Mouse (Mus musculus) cerebellum, postnatal 36 days (tissue): ENCODE data around the gene Nos3.

Source experiments
- DNase-seq, 2 experiments: peaks; one replicate each; pipeline ENCODE4 v3.0.0; 2021 to 2022; ENCODE audit warnings: mixed read lengths in 2 of 2

Nos3 gene

GRCm38 (mm10) chr5:24344477-24345051 is 20.0 kb upstream of the Nos3 start:
- DNase-seq, result no peak

DNA sequence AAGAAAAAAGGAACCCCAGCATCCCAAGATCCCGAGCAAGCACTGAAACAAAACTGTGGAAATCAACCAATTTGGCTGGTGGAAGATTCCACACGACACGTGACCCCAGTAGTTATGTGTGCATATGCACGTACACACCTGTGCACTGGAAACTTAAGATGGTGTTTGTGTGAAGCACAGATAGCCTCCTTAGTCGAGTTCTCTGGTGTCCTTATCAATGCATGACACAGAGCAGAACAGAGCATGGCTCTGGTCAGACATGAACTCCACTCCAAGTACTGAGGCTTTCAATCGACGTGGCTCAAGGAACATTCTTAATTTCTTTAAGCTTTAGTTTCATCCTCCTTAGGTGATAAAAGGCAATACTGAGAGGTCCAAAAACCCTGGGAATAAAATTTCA is 18.3 kb upstream of the Nos3 start:
- no peak for DNase-seq

DNA sequence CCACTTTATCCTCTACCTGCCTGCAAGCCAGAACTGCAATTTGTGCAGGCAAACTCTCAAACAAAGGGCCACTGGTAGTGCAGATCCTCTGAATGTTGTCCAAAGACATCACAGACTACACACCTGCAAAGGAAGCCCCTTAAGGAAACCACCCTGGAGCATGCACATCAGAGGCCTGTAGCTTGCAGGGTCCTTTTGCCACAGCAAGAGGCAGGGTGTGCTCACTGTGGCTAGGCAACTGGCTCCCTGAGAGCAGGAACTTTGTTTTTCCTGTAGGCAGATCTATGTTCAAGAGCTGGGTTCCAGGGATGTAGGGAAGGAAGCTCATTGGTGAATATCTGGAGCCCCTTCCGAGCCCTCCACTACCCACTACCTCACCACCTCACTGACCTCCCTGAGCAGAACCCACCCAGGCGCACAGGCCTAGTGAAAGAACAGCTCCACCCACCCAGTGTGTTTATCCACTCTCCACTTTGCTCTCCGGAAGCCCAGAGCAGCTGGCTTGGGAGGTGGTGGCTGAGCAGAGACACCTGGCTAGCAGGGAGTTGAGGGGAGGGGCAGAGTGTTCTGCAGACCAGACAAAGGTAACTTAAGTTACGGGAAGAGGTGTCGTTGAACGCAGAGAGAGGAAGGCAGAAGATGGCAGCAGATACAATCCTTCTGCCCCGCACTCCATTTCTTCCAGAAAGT is 17.3 kb upstream of the Nos3 start:
- no peak for DNase-seq

- peak; percentile 66 to 71 for DNase-seq
Measured at GRCm38 (mm10) chr5:24348128-24348527, 16.5 kb upstream of the Nos3 start.

- peak in 1 of 2 experiments; percentile 32 for DNase-seq
Measured at GRCm38 (mm10) chr5:24348546-24348945, 16.1 kb upstream of the Nos3 start.

GRCm38 (mm10) chr5:24350073-24350472 is 14.5 kb upstream of the Nos3 start:
- no peak for DNase-seq

DNA sequence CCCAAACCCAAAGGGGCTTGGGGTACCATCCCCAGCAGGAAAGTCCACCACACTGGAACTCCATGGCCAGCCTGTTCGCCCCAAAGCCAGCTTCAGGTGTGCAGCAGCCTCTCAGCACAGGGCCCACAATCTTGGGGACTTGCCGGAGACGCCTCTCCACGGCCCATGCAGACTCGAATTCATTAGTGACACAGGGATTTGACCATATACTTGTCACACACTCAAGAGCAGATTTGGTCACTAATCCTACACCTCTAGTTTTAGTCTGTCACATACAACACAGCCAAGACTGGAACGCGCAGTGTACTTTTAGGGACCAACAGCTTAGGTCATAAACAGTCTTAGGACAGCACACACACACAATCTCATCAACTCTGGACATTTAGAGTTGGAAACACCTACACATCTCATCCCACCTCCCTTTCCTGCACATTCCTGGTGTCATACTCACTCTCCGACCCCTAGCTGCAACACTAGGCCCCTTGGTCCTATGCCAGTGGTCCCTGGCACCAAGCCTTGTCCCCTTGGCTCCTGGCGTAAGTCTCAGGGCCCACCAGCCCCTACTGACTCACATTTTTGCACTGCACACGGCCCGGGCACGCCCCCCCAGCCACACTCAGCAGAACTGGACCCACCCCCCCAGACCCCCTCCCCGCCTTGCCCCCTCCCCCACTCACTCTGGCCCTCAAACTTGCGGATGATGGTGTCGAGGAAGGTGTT is 13.9 kb upstream of the Nos3 start:
- DNase-seq, result peak in 1 of 2 experiments; percentile 36

DNA sequence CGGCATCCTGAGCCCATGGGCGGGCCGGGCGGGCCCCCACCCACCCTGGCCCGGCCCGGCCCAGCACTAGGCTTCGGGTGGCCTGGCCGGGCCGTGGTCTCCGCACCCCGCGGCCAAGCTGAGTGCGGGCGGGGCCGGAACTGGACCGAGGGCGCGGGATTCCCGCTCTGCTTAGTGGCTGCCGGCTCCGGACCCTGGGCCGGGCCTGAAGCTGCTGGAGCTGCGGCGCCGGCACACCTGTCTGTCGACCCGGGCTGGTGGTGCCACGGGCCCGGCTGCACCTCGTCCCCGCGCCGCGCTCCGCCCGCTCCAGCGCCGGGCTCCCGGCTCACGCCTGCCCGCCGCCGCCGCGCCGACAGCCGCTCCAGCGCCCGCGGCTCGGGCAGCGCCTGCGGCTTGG is 13.3 kb upstream of the Nos3 start, which contains the start of gene Kcnh2:
Gene Kcnh2, minus strand, starts transcription at position 327 of the 400 bp plus-strand sequence.
- no peak for DNase-seq

- DNase-seq, result peak; percentile 82 to 91
Measured at GRCm38 (mm10) chr5:24351701-24352171, 12.9 kb upstream of the Nos3 start.

DNA sequence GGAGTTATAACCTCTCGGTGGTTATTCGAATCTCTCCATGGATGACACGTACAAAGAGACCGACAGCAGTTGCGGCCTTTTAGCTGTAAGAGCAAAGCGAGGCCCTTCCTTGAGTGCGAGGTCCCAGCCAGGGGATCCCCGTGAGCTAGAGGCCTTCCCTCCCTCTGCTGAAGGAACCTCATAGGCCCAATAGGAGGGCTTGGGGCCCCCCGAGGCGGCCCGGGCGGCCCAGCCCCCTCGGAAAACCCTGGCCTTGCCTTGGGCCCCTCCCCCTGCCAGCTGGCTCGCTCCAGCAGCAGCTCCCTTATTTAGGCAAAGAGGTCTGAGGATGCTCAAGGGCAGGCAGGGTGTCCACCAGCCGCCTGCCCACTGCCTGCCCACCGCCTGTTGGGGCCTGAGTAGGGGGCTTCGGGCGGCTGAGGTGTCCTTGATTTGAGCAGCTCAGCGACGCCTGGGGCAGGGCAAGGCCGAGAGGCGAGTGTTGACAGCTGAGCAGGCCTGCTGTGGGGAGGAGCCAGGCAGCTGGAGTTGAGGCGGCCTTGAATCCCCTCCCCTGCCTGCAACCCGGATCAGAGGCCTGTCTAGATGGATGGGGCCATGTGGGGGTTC is 12.3 kb upstream of the Nos3 start:
- peak; percentile 15 to 26 for DNase-seq

DNA sequence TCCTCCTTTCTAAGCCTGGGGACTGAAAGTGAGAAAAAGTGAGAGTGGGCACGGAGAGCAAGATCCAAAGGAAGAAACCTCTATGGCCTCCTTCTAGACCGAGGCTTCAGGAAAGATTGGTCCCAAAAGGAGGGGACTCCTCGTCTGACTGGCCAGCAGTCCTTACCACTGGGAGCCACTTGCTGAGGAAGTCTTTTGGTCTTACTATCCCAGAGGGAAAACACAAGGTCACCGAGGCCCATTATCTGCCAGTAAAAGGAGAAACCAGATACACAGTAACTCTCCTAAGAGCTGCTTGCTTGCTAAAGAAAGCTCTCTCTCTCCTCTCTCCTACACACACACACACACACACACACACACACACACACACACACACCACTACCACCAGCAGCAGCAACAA is 11.3 kb upstream of the Nos3 start:
- DNase-seq, result no peak

GRCm38 (mm10) chr5:24356764-24357163 is 7.8 kb upstream of the Nos3 start:
- DNase-seq, result no peak

GRCm38 (mm10) chr5:24357461-24357860 is 7.1 kb upstream of the Nos3 start:
- no peak for DNase-seq

- DNase-seq, result peak; percentile 79 to 92
Measured at GRCm38 (mm10) chr5:24360792-24361454, 3.7 kb upstream of the Nos3 start.

GRCm38 (mm10) chr5:24363467-24363866 is 1.1 kb upstream of the Nos3 start:
- DNase-seq, result no peak

- DNase-seq, result no peak
Measured at GRCm38 (mm10) chr5:24364061-24364460, 549 bp upstream of the Nos3 start.

GRCm38 (mm10) chr5:24364963-24365362 is 353 bp downstream of the Nos3 start:
- DNase-seq, result no peak

DNA sequence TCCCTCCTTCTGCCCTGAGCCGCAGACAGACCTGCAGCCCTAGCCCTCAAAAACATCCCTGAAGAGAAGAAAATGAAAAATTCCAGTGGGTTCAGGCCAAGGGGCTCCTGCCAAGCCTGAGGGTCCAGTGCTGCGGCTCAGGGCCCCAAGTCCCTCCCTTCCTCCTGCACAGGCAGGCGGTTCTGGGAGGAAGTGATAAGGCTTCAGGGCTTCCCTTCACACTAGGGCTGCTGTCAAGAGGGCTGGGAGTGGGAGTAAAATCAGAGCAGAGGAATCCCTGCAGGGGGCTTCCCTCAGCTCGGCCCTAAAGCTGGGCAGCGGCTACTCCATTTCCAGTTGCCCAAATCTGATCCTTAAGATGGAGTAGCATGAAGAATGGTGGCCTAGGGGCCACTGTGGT is 918 bp downstream of the Nos3 start:
- no peak for DNase-seq

DNA sequence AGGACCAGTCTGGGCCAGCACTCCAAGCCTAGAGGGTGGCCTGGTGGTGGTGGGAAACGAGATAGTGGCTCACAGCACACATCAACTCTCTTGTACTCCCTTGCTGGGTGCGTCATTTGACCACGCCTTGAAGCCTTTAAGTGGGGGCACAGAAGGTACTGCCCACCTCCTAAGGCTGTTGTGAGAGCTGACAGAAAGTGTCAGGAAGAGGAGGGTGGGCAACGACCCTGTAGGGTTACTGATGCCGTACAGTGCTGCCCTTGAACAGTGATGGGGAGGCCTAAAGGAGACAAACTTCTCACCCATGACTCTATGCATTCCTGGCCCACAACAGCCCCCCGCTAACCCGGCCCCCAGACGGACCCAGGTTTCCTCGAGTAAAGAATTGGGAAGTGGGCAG is 1.8 kb downstream of the Nos3 start:
- no peak for DNase-seq

DNA sequence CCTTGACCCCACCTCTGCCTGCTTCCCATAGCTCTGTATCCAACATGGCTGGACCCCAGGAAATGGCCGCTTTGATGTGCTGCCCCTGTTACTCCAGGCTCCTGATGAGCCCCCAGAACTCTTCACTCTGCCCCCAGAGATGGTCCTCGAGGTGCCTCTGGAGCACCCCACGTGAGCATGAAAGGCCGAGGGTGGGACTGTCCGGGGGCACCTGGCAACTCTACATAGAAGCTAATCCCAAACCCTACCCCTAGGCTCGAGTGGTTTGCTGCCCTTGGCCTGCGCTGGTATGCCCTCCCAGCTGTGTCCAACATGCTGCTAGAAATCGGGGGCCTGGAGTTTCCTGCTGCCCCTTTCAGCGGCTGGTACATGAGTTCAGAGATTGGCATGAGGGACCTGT is 5.2 kb downstream of the Nos3 start:
- DNase-seq, result no peak

DNA sequence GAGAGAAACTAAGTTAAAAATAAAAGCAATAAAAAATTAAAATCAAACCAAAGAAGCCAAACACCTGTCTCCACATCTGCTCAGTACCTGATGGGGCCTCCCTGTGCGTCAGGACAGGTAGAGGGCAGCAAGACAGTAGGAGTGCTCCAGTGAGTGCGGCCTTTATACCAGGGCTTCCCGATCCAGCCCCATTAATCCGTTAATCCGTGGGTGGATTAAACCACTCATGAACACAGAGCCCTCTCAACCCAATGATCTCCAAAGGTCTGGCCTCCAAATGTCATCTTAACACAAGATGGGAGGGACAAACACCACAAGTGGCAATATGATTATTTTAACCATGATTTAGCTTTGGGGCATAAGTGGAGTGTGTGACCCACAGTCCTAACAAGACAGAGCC is 9.2 kb downstream of the Nos3 start:
- DNase-seq, result no peak

GRCm38 (mm10) chr5:24374216-24374615 is 9.6 kb downstream of the Nos3 start:
- DNase-seq, result no peak
